Mouse (Mus musculus) kidney, embryonic 16.5 days (tissue): Measurements from ENCODE around the gene Tgfbr1. TPM values are rescaled to one million over a fixed set of nuclear protein-coding genes. Genes with fewer than 3 reads are reported as not detected.

Experiments used
- ATAC-seq: fragments of 200-750 bp; cut with Nextera tagmentation; 2 replicates; pipeline ENCODE4 v1.8.0; 2017; ENCODE audit warnings: moderate TSS enrichment; ENCODE audit not compliant: low FRiP score, low TSS enrichment
- H3K27ac ChIP-seq: fragments of 300-500 bp; sonication (generic); 2 replicates; pipeline ENCODE4 v1.5.1; 2014; ENCODE audit warnings: low read length
- H3K27me3 ChIP-seq: fragments of 300-500 bp; sonication (generic); 2 replicates; pipeline ENCODE4 v1.6.1; 2014; ENCODE audit warnings: low read length, control low read depth, mixed read lengths; ENCODE audit not compliant: insufficient read depth
- H3K36me3 ChIP-seq: fragments of 300-500 bp; sonication (generic); 2 replicates; pipeline ENCODE4 v1.6.1; 2014; ENCODE audit warnings: low read length, control low read depth, mixed read lengths; ENCODE audit not compliant: insufficient read depth
- H3K4me1 ChIP-seq: fragments of 300-500 bp; sonication (generic); 2 replicates; pipeline ENCODE4 v1.6.1; 2014; ENCODE audit warnings: low read length, control low read depth, mixed read lengths; ENCODE audit not compliant: insufficient read depth
- H3K4me2 ChIP-seq: fragments of 300-500 bp; sonication (generic); replicated peaks from 2 replicates; pipeline ENCODE4 v1.6.1; 2014; ENCODE audit warnings: low read depth, low read length
- H3K4me3 ChIP-seq: fragments of 300-500 bp; sonication (generic); 2 replicates; pipeline ENCODE4 v1.5.1; 2014; ENCODE audit warnings: mild to moderate bottlenecking, low read length
- H3K9ac ChIP-seq: fragments of 300-500 bp; sonication (generic); replicated peaks from 2 replicates; pipeline ENCODE4 v1.6.1; 2014; ENCODE audit warnings: low read length
- H3K9me3 ChIP-seq: fragments of 300-500 bp; sonication (generic); 2 replicates; pipeline ENCODE4 v1.6.1; 2016; ENCODE audit warnings: low read length, control low read depth
- WGBS: fragments of 180-500 bp; shearing (Covaris S2); extraction: QIAGEN DNeasy Blood & Tissue Kit; methylation state at CpG from one replicate; pipeline ENCODE4 v1.1.7; 2014; 5-methylcytosine and 5-hydroxymethylcytosine counted together
- polyA plus RNA-seq: library from polyadenylated mRNA; unstranded; fragments of >200 nt; fragmentation: Nextera tagmentation; extraction: Ambion mirVana; gene quantifications from 2 replicates; pipeline ENCODE4 v1.2.1, GENCODE M21; 2015

The Tgfbr1 gene
- polyA plus RNA-seq, 1 experiment from 2014 or later, result 44.7 TPM

DNA sequence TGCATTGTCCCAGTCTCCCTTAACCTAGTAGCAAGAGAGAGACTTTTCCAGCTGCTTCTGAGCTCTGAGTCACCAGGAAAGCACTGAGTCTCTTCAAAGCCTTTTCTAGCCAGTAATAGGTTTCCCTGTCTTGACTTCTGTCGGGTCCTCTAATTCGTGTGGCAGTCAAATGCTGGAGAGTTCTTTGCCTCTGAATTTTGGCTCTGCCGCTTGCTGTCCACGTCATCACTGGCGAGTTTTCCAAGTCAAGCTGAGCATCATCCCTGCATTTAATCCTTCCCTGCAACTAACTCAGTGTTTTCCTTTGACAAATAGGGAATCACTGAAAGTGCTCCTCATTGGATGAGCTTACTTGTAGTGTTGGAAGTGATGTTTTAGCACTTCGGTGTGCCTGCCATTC lies 36.6 kb upstream of the Tgfbr1 start:
- Histone ChIP-seq H3K4me3 (no peak overlapping the region), H3K27ac (no peak overlapping the region), H3K9me3 (no peaks in the 10 kb centered on the region), H3K4me2 (no peak overlapping the region), H3K9ac (no peak overlapping the region), H3K36me3 (no peaks in the 10 kb centered on the region), H3K27me3 (no peaks in the 10 kb centered on the region), H3K4me1 (peaks cover 3% of the 10 kb centered on the region; the same call in 1 of the 2 replicates)
- ATAC-seq, result no peak
- WGBS, result 74% methylated on average over 6 of the region's 6 CpGs

DNA sequence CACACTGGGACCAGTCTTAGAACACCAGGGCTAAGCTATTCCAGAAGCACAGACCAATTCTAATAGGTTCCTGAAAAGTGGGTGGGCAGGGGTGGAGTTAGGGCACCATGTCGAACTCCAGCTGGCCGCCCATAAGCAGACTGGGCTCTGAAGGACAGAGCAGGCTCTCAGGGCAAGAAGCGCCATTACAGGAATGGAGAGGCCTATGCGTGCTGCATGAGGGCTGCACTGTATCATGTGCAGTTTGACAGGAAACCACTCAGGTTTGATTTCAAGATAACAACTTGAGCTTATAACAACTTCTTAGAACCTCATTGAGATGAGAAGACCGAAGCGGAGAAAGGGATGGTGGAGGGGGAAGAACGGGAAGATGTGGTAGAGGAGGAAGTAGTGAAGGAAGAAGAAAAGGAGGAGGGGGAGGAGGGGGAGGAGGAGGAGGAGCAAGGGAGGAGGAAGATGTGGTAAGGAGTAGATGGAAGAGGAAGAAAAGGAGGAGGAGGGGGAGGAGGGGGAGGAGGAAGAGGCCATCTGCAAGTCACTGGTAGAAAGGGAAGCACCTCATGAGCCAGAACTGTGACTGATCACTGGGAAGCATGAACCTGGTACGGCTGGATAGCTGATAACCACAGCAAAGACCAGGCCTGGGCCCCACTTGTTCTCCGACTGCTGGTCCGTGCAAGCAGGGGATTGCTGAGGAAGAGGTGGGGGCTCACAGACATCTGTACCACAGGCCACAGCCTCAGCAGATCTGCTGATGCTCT lies 33.3 kb upstream of the Tgfbr1 start:
- H3K27me3 ChIP-seq, result no peaks in the 10 kb centered on the region
- no peak overlapping the region for H3K4me3 ChIP-seq
- no peak overlapping the region for H3K9ac ChIP-seq
- no peaks in the 10 kb centered on the region for H3K36me3 ChIP-seq
- H3K4me1 ChIP-seq, result no peaks in the 10 kb centered on the region
- no peak overlapping the region for H3K4me2 ChIP-seq
- no peaks in the 10 kb centered on the region for H3K9me3 ChIP-seq
- no peak for ATAC-seq
- H3K27ac ChIP-seq, result no peak overlapping the region
- WGBS, result 73% methylated on average over 10 of the region's 10 CpGs

DNA sequence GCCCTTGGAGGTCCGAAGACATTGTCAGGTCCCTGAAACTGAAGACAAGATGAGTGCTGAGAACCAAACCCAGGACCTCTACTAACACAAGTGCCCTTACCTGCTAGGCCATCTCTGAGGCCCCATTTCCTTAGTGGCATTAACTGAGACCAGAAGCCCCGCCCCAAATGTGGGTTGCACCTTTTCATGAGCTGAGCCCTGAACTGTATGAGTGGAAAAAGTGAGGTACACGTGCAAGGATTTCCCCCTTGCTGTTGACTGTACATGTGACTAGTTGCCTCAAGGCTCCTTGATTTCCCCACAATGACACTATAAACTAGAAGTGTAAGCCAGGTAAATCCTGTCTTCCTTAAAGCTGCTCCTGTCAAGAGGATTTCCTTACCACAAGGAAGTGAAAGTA lies 30.7 kb upstream of the Tgfbr1 start:
- no peak for ATAC-seq
- H3K4me1 ChIP-seq, result no peaks in the 10 kb centered on the region
- H3K4me3 ChIP-seq, result no peak overlapping the region
- 76% methylated on average over 3 of the region's 3 CpGs for WGBS
- H3K27me3 ChIP-seq, result no peaks in the 10 kb centered on the region
- H3K9me3 ChIP-seq, result no peaks in the 10 kb centered on the region
- no peak overlapping the region for H3K9ac ChIP-seq
- H3K36me3 ChIP-seq, result no peaks in the 10 kb centered on the region
- H3K27ac ChIP-seq, result no peak overlapping the region
- H3K4me2 ChIP-seq, result no peak overlapping the region

DNA sequence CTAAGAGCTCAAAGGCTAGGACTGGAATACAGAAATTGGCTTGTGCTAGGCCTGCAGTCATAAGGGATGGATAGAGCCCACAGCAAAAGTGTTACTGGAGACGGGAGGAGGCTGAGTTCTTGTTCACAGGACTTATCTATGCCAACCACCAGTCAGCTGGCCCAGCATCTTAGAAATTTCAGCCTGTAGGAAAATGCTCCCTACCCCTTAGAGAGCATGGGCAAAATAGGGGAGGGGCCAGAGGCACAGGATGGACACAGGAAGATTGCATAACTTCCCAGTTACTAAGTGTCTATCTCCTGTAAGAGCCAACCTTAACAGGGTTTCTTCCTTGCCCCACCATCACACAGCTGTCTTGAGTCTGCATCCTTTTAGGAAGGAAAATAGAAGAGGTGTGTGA lies 28.8 kb upstream of the Tgfbr1 start:
- H3K27me3 ChIP-seq, result no peaks in the 10 kb centered on the region
- WGBS, result 89% methylated on average over 1 of the region's 1 CpGs
- H3K27ac ChIP-seq, result no peak overlapping the region
- H3K36me3 ChIP-seq, result no peaks in the 10 kb centered on the region
- no peak for ATAC-seq
- no peaks in the 10 kb centered on the region for H3K9me3 ChIP-seq
- no peak overlapping the region for H3K4me2 ChIP-seq
- no peaks in the 10 kb centered on the region for H3K4me1 ChIP-seq
- H3K4me3 ChIP-seq, result no peak overlapping the region
- H3K9ac ChIP-seq, result no peak overlapping the region

DNA sequence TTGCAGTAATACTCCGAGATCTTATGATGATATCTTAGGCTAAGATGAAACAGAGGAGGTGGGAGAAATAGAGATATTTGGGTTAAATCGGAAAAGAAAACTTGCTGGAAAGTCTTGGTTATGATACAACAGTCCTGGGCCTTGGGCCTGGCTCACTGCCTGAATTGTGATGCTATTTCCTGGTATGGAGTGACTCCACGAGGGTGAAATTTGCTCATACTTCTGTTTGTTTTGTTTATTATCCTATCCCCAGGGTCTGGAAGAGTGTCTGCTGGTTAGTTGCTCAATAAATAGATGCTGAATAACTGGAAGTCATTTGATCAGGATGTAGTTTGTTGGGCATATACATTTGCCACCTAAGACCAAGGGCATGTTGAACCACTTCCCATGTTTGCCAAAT lies 25.2 kb upstream of the Tgfbr1 start:
- 76% methylated on average over 3 of the region's 3 CpGs for WGBS
- H3K27ac ChIP-seq, result no peak overlapping the region
- H3K4me3 ChIP-seq, result no peak overlapping the region
- H3K4me1 ChIP-seq, result no peaks in the 10 kb centered on the region
- ATAC-seq, result no peak
- H3K27me3 ChIP-seq, result no peaks in the 10 kb centered on the region
- H3K4me2 ChIP-seq, result no peak overlapping the region
- H3K36me3 ChIP-seq, result no peaks in the 10 kb centered on the region
- H3K9me3 ChIP-seq, result no peaks in the 10 kb centered on the region
- H3K9ac ChIP-seq, result no peak overlapping the region

DNA sequence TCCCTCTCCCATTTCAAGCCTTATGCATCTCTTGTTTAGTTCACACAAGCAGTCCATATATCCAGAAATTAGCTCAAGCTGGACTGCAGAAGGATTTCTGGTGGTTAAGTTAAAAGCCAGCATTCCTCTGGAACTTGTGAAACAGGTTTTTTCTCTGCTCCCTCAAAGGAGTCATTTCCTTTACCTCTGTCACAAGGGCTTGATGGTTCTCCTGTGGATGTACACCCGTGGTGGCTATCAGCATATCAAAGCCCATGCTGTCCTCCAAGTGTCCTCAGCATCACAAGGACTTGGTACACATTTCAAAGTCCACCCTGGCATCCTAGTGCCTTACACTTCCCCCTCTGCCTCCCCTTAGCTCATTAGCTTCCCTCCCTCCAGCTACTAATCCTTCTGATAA lies 23.7 kb upstream of the Tgfbr1 start:
- no peaks in the 10 kb centered on the region for H3K9me3 ChIP-seq
- no peak for ATAC-seq
- no peak overlapping the region for H3K4me3 ChIP-seq
- no peaks in the 10 kb centered on the region for H3K4me1 ChIP-seq
- no peak overlapping the region for H3K9ac ChIP-seq
- 14% methylated on average over 1 of the region's 1 CpGs for WGBS
- H3K27ac ChIP-seq, result peak overlapping the region; percentile 36; the same call in 1 of the 2 replicates
- H3K27me3 ChIP-seq, result no peaks in the 10 kb centered on the region
- no peaks in the 10 kb centered on the region for H3K36me3 ChIP-seq
- no peak overlapping the region for H3K4me2 ChIP-seq

DNA sequence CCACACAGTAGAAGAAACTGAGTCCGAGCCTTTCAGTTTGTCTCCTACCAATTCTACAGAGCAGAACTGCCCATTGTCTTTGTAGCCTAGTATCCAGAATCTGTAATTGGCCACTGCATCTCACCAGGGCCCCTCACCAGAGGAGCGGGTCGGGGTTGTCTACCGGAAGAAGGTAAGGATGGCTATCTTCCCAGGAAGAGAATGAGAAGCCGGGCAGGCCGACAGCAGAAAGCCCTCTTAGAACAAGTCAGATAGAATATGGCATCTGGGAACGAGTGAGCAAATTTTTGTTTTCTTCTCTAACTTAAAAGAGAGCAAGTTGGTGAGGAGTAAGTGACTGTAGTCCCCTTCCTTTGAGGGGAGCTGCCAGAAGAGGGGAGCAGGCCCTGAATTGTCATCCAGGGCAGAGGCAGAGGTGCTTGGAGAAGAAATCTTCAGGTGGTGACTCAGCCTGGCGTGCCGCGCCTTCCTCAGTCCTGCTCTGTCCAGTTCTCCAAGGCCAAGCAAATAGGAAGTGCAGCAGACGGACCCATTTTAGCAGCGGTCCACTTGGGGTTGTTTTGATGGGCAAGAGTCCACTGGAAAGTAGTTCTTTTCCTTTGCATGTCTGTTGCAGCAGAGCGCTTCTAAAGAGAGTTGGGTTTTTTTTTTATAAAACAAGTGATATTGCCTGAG lies 22.5 kb upstream of the Tgfbr1 start:
- ATAC-seq, result no peak
- no peak overlapping the region for H3K27ac ChIP-seq
- no peaks in the 10 kb centered on the region for H3K9me3 ChIP-seq
- 89% methylated on average over 13 of the region's 13 CpGs for WGBS
- no peak overlapping the region for H3K4me2 ChIP-seq
- no peak overlapping the region for H3K9ac ChIP-seq
- no peak overlapping the region for H3K4me3 ChIP-seq
- H3K36me3 ChIP-seq, result no peaks in the 10 kb centered on the region
- no peaks in the 10 kb centered on the region for H3K27me3 ChIP-seq
- H3K4me1 ChIP-seq, result no peaks in the 10 kb centered on the region

DNA sequence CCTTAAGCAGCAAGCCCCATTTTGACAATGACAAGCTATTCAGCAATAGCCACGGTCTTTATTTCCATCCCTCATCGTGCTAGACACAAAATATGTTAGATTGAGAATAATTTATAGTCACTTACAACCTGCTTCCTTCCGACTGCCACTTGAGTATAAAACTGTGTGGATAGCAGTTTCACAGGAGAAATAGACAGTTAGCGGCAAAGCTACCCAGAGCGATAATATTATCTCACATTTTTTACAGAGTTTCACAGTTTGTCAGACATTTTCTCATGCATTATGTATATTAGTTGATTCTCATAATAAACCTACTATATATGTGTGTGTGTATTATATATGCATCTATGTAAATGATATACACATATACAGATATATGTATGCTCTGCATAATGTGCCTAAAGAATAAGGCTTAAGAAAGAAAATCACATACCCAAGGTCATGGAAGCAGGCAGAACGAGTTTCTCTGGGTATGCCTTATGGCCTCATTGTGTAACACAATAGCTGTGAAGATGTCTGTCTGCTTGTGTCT lies 20.1 kb upstream of the Tgfbr1 start:
- no peak overlapping the region for H3K9ac ChIP-seq
- H3K4me1 ChIP-seq, result no peaks in the 10 kb centered on the region
- H3K9me3 ChIP-seq, result no peaks in the 10 kb centered on the region
- ATAC-seq, result no peak
- WGBS, result 80% methylated on average over 6 of the region's 6 CpGs
- H3K27ac ChIP-seq, result no peak overlapping the region
- H3K27me3 ChIP-seq, result no peaks in the 10 kb centered on the region
- no peak overlapping the region for H3K4me3 ChIP-seq
- H3K36me3 ChIP-seq, result no peaks in the 10 kb centered on the region
- no peak overlapping the region for H3K4me2 ChIP-seq

DNA sequence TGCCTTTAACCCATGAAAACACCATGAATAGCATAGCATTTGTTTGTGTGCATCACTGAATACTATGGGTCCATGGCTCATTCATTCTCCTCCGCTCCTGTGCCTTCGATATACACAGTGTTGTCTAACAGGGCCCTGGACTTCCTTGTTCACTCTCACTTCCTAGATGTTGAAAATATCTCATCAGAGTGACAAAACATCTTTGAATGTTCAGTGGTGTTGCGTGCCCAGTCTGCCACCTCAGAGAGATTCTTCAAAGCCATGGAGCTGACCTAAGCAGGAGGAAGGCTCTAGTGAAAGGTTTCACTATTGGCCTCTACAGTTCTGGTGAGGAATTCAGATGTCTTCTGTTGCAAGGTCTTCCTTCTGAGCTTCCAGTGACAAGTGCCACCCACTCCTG lies 19.5 kb upstream of the Tgfbr1 start:
- no peaks in the 10 kb centered on the region for H3K9me3 ChIP-seq
- no peaks in the 10 kb centered on the region for H3K4me1 ChIP-seq
- H3K27me3 ChIP-seq, result no peaks in the 10 kb centered on the region
- no peak overlapping the region for H3K9ac ChIP-seq
- H3K36me3 ChIP-seq, result no peaks in the 10 kb centered on the region
- no peak overlapping the region for H3K4me2 ChIP-seq
- no peak overlapping the region for H3K4me3 ChIP-seq
- WGBS, result 95% methylated on average over 3 of the region's 3 CpGs
- no peak for ATAC-seq
- no peak overlapping the region for H3K27ac ChIP-seq

DNA sequence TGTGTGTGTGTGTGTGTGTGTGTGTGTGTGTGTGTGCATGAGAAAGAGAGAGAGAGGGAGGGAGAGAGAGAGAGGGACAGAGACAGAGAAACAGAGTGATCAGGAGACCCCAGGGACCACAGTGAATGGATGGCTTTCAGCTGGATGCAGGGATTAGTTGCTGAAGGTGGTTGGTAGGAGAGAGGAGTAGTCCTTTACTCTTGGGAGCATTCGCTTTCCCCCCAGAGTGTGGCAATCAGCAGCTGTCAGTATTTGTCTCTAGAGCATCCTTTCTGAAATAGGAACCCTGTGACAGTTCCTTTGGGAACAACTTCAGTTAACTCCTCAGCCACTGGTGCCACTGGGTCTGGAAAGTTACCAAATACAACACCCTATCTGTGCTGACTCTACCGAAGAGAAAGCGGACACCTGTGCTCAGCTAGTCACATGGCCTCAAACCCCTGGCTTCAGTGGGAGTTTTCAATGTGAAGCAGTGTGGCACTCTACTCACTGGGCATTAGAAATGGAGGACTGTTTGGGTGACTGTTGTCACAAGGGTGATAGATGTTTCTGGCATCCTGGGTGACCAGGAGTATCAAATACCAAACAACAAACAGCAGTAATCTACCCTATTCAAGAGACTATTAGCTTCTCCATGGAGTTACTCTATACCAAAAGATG lies 16.0 kb upstream of the Tgfbr1 start:
- H3K4me3 ChIP-seq, result no peak overlapping the region
- no peaks in the 10 kb centered on the region for H3K9me3 ChIP-seq
- no peaks in the 10 kb centered on the region for H3K4me1 ChIP-seq
- H3K4me2 ChIP-seq, result no peak overlapping the region
- no peak overlapping the region for H3K27ac ChIP-seq
- no peaks in the 10 kb centered on the region for H3K27me3 ChIP-seq
- H3K36me3 ChIP-seq, result no peaks in the 10 kb centered on the region
- no peak for ATAC-seq
- WGBS, result 53% methylated on average over 3 of the region's 3 CpGs
- no peak overlapping the region for H3K9ac ChIP-seq
